Mouse (Mus musculus) right cerebral cortex, postnatal 4 days (tissue): ENCODE data around the gene Adgrb3.
A peak's percentile ranks its signal among the peaks of the same experiment; 100 is the strongest.

Experiments used
- DNase-seq: peaks from one replicate; pipeline ENCODE4 v3.0.0-alpha.2; 2022

Gene Adgrb3

GRCm38 (mm10) chr1:25228381-25229244, 600.9 kb downstream of the Adgrb3 start:
- DNase-seq = peak; percentile 76

- DNase-seq = no peak
These were observed 601.6 kb downstream of the Adgrb3 start for GRCm38 (mm10) chr1:25227880-25228279.

GRCm38 (mm10) chr1:25204636-25205035, 624.9 kb downstream of the Adgrb3 start:
- DNase-seq = no peak

GRCm38 (mm10) chr1:25199392-25199791, 630.1 kb downstream of the Adgrb3 start:
- DNase-seq = no peak

GRCm38 (mm10) chr1:25191986-25192385, 637.5 kb downstream of the Adgrb3 start:
- DNase-seq = no peak

- DNase-seq = no peak
These were observed 640.2 kb downstream of the Adgrb3 start for GRCm38 (mm10) chr1:25189261-25189660.

- DNase-seq = no peak
These were observed 643.6 kb downstream of the Adgrb3 start for GRCm38 (mm10) chr1:25185909-25186308.

GRCm38 (mm10) chr1:25181881-25182280, 647.6 kb downstream of the Adgrb3 start:
- DNase-seq = no peak

- DNase-seq = no peak
These were observed 648.9 kb downstream of the Adgrb3 start for GRCm38 (mm10) chr1:25180615-25181014.

- peak; percentile 8 for DNase-seq
These were observed 649.5 kb downstream of the Adgrb3 start for GRCm38 (mm10) chr1:25179860-25180582.

- DNase-seq = no peak
These were observed 651.0 kb downstream of the Adgrb3 start for GRCm38 (mm10) chr1:25178347-25179130.

GRCm38 (mm10) chr1:25167120-25167519, 662.4 kb downstream of the Adgrb3 start:
- no peak for DNase-seq

- no peak for DNase-seq
These were observed 663.3 kb downstream of the Adgrb3 start for GRCm38 (mm10) chr1:25166036-25166796.

GRCm38 (mm10) chr1:25163561-25163960, 665.9 kb downstream of the Adgrb3 start:
- DNase-seq = no peak

GRCm38 (mm10) chr1:25146206-25146605, 683.3 kb downstream of the Adgrb3 start:
- DNase-seq = no peak

GRCm38 (mm10) chr1:25132150-25132824, 697.2 kb downstream of the Adgrb3 start:
- no peak for DNase-seq

GRCm38 (mm10) chr1:25115512-25115911, 714.0 kb downstream of the Adgrb3 start:
- DNase-seq = no peak

GRCm38 (mm10) chr1:25107500-25108101, 721.9 kb downstream of the Adgrb3 start:
- no peak for DNase-seq

GRCm38 (mm10) chr1:25106679-25107078, 722.8 kb downstream of the Adgrb3 start:
- DNase-seq = no peak

GRCm38 (mm10) chr1:25105367-25105766, 724.1 kb downstream of the Adgrb3 start:
- DNase-seq = peak; percentile 68

- no peak for DNase-seq
These were observed 741.3 kb downstream of the Adgrb3 start for GRCm38 (mm10) chr1:25088010-25088719.
